Mouse (Mus musculus) G1E (cell line): ENCODE measurements around the gene Grik1. TPM values are rescaled to one million over a fixed set of nuclear protein-coding genes. Genes with fewer than 3 reads are reported as not detected.

Experiments used
- ATAC-seq: 2 replicates; pipeline ENCODE4 v1.8.0; 2016; ENCODE audit warnings: mild to moderate bottlenecking; ENCODE audit not compliant: insufficient number of reproducible peaks, poor library complexity, low FRiP score, severe bottlenecking; ENCODE audit errors: extremely low read depth
- DNase-seq: peaks from one replicate; pipeline ENCODE4 v3.0.0; 2012; ENCODE audit warnings: low spot score
- H3K27me3 ChIP-seq: 2 replicates; pipeline ENCODE4 v1.6.1; 2012; ENCODE audit warnings: mild to moderate bottlenecking, low read length, inconsistent platforms; ENCODE audit not compliant: insufficient read depth
- H3K36me3 ChIP-seq: replicated peaks from 2 replicates; pipeline ENCODE3; 2012; ENCODE audit warnings: mild to moderate bottlenecking, inconsistent platforms
- H3K4me1 ChIP-seq: 2 replicates; pipeline ENCODE4 v1.6.1; 2012; ENCODE audit warnings: low read depth, low read length, inconsistent platforms, mixed read lengths; ENCODE audit not compliant: insufficient read depth
- H3K4me3 ChIP-seq: 2 replicates; pipeline ENCODE4 v1.5.1; 2012; ENCODE audit warnings: low read depth, mild to moderate bottlenecking, inconsistent platforms, low read length, moderate library complexity, mixed read lengths
- H3K9me3 ChIP-seq: replicated peaks from 2 replicates; pipeline ENCODE4 v1.6.1; 2012; ENCODE audit warnings: inconsistent platforms
- CTCF ChIP-seq: IDR thresholded peaks from 2 replicates; pipeline ENCODE4 v1.5.1; 2012; ENCODE audit warnings: low read depth, low read length, inconsistent platforms, mixed read lengths
- GATA1 ChIP-seq: IDR thresholded peaks from 2 replicates; pipeline ENCODE4 v1.6.1; 2012; ENCODE audit warnings: borderline replicate concordance, low read length, inconsistent platforms, mixed read lengths
- GATA2 ChIP-seq: IDR thresholded peaks from 2 replicates; pipeline ENCODE4 v1.6.1; 2012; ENCODE audit warnings: low read depth, low read length, inconsistent platforms, borderline replicate concordance
- POLR2AphosphoS5 ChIP-seq: IDR thresholded peaks from 2 replicates; pipeline ENCODE4 v1.6.1; 2012; ENCODE audit warnings: low read depth, low read length, inconsistent platforms; ENCODE audit not compliant: insufficient replicate concordance
- TAL1 ChIP-seq: conservative IDR thresholded peaks from 2 replicates; pipeline ENCODE4 v1.6.1; 2012; ENCODE audit warnings: low read depth, low read length, inconsistent platforms, mixed read lengths
- polyA plus RNA-seq: library from polyadenylated mRNA; stranded (reverse); fragments of >175 nt; gene quantifications from 2 replicates; pipeline ENCODE4 v1.2.3, GENCODE M21; 2012
- total RNA-seq, 2 experiments: library from RNA; stranded (forward) in 1 of 2; stranded (reverse) in 1 of 2; fragments of 200-1000 nt in 1 of 2; fragments of >200 nt in 1 of 2; fragmentation: Nextera tagmentation in 1 of 2; gene quantifications; 2 replicates each; pipeline ENCODE4 v1.2.3; 2014 to 2017

The Grik1 gene
- total and polyA plus RNA-seq, 3 experiments, result 0.05 TPM; not detected in 2

DNA sequence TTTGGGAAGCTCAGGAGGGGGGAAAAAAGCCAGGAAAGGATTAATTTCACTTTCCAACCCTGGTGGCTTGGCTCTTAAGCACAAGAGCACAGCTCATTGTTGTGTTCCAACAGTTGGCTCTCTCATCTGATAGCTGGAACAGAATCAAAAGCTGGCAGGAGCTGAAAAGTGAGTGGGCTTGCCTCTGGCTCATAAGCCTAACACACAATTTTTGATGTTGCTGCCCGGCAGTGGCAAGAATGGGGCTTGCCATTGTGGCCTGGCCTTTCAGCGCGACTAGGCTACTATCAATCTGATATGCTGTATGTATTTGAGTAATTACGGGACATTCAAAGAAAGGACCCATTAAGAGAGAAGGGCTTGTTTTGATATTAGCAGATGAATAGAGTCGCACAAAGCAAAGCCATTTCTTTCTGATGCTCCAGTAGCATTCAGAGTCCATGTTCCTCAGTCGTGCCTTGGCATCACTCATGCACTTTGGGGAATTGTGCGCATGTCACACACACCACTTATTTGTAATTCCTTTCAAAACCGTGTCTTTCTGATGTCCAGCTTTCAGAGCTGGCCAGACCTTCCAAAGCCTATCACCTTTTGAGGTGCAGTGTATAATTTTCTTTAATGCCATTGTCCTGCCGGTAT is 115.9 kb downstream of the Grik1 start:
- no peaks in the 10 kb centered on the region for H3K4me1 ChIP-seq
- no peaks in the 10 kb centered on the region for H3K36me3 ChIP-seq
- TF ChIP-seq TAL1, result no peak
- no peak for TF ChIP-seq POLR2AphosphoS5
- no peak for TF ChIP-seq GATA2
- TF ChIP-seq CTCF, result no peak
- TF ChIP-seq GATA1, result no peak
- no peak for ATAC-seq
- no peaks in the 10 kb centered on the region for H3K27me3 ChIP-seq
- H3K9me3 ChIP-seq, result peaks cover 21% of the 10 kb centered on the region
- DNase-seq, result no peak
- H3K4me3 ChIP-seq, result no peak overlapping the region

DNA sequence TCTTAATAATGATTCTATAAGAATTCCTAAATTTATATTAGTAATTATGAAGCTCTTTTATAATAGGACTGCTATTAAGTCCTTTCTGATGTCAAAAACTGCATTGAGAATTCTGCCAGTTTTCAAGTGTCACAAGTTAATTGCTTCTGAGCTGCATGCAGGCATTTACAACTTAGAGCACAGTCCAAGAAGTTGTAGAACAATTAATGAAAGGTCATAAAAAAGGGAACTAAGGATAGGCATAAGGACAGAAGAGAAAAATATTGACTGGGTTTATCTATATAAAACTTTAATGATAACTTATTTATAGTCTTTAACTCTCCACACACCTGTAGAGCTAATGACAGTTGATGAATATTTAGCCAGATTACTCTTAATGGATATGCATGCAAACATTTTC is 123.5 kb downstream of the Grik1 start:
- H3K4me1 ChIP-seq, result no peaks in the 10 kb centered on the region
- DNase-seq, result no peak

DNA sequence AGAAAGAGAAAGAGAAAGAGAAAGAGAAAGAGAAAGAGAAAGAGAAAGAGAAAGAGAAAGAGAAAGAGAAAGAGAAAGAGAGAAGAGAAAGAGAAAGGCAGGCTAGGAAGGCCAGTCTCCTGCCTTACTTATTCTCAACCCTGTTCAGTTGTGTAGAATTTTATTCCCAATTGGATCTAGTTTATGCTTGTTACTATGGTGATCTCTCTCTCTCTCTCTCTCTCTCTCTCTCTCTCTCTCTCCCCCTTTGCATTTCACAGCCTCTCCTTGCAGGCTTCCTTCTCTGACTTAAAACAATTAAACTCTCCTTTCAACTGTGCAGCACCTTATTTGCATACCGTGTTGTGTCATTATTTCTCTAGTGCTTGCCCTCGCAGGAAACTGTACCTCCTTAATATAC is 147.5 kb downstream of the Grik1 start:
- peaks cover 16% of the 10 kb centered on the region for H3K9me3 ChIP-seq
- DNase-seq, result no peak
- TF ChIP-seq GATA2 (no peak), TAL1 (no peak), POLR2AphosphoS5 (no peak), CTCF (no peak), GATA1 (no peak)
- ATAC-seq, result no peak
- no peak overlapping the region for H3K4me3 ChIP-seq
- H3K4me1 ChIP-seq, result no peaks in the 10 kb centered on the region
- H3K36me3 ChIP-seq, result no peaks in the 10 kb centered on the region
- H3K27me3 ChIP-seq, result no peaks in the 10 kb centered on the region

More for the DNA sequence above, 123.5 kb downstream of the Grik1 start:
- no peak for ATAC-seq
- peaks cover 3% of the 10 kb centered on the region; the same call in 1 of the 2 replicates for H3K9me3 ChIP-seq
- H3K36me3 ChIP-seq, result no peaks in the 10 kb centered on the region
- TF ChIP-seq GATA2 (no peak), CTCF (no peak), GATA1 (no peak), POLR2AphosphoS5 (no peak), TAL1 (no peak)
- H3K4me3 ChIP-seq, result no peak overlapping the region
- no peaks in the 10 kb centered on the region for H3K27me3 ChIP-seq

DNA sequence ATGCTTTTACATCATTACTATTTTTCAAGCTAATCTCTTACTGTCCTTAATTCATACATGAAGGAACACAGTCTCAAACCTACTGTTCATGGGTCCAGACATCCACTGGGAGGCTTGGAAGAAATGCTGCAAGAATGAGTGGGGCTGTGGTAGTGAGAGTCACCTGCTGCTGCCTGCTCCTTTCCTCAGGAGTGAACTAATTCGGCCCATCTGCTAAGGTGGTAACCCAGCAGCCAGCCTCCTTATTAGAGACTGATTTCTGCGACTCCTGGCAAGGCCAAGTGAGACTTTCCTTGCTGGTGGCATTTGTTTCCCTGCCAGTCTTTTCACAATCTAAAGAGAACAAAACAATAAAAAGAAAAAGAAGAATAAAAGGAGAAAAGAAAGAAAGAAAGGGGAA is 147.9 kb downstream of the Grik1 start:
- Histone ChIP-seq H3K9me3 (peaks cover 16% of the 10 kb centered on the region), H3K4me1 (no peaks in the 10 kb centered on the region), H3K4me3 (no peak overlapping the region), H3K36me3 (no peaks in the 10 kb centered on the region), H3K27me3 (no peaks in the 10 kb centered on the region)
- no peak for TF ChIP-seq CTCF
- no peak for TF ChIP-seq GATA1
- TF ChIP-seq POLR2AphosphoS5, result no peak
- no peak for TF ChIP-seq TAL1
- no peak for TF ChIP-seq GATA2
- ATAC-seq (no peak), DNase-seq (no peak)

DNA sequence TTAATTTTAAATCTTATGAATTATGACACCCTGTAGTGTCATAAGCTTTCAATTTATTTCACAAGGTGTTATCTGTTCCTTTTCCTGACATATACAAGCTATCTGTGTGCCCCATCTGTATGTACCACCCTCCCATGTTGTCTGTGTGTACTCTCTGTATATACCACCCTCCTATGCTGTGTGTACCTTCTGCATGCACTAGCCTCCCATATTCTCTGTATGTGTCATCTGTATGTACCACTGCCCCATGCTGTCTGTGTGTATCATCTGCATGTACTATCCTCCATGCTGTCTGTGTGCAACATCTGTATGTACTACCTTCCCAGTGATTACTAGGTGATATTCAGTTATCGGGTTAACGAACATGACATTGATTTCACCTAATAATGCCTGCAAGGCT is 148.5 kb downstream of the Grik1 start:
- H3K4me1 ChIP-seq, result no peaks in the 10 kb centered on the region
- peaks cover 18% of the 10 kb centered on the region for H3K9me3 ChIP-seq
- ATAC-seq (no peak), DNase-seq (no peak)
- no peaks in the 10 kb centered on the region for H3K36me3 ChIP-seq
- no peak for TF ChIP-seq GATA1
- no peak for TF ChIP-seq GATA2
- no peak for TF ChIP-seq POLR2AphosphoS5
- TF ChIP-seq TAL1, result no peak
- TF ChIP-seq CTCF, result no peak
- no peak overlapping the region for H3K4me3 ChIP-seq
- no peaks in the 10 kb centered on the region for H3K27me3 ChIP-seq

DNA sequence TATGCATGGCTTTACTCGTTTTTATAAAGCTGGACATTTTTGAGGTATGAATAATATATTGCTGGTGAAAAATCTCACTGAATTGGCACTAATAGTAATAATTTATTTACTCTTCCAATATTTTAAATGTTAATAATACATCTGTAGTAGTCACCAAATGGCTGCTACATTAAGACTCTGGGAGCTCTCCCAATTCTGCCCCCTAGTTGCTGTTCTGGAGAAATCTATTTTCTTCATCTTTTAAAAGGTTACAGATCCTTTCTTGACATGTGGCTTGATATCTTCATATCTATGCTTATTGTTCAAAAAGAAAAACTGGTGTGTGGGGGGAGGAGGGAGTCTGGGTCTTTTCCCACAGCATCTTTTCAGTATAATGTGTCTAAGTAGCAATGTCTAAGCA is 151.2 kb downstream of the Grik1 start:
- no peak for TF ChIP-seq POLR2AphosphoS5
- no peak for TF ChIP-seq GATA1
- TF ChIP-seq CTCF, result no peak
- DNase-seq (no peak), ATAC-seq (no peak)
- Histone ChIP-seq H3K4me1 (no peaks in the 10 kb centered on the region), H3K9me3 (peaks cover 16% of the 10 kb centered on the region), H3K4me3 (no peak overlapping the region), H3K27me3 (no peaks in the 10 kb centered on the region), H3K36me3 (no peaks in the 10 kb centered on the region)
